Mouse (Mus musculus): ENCODE data around the gene Apbb1ip.

Gene Apbb1ip

DNA sequence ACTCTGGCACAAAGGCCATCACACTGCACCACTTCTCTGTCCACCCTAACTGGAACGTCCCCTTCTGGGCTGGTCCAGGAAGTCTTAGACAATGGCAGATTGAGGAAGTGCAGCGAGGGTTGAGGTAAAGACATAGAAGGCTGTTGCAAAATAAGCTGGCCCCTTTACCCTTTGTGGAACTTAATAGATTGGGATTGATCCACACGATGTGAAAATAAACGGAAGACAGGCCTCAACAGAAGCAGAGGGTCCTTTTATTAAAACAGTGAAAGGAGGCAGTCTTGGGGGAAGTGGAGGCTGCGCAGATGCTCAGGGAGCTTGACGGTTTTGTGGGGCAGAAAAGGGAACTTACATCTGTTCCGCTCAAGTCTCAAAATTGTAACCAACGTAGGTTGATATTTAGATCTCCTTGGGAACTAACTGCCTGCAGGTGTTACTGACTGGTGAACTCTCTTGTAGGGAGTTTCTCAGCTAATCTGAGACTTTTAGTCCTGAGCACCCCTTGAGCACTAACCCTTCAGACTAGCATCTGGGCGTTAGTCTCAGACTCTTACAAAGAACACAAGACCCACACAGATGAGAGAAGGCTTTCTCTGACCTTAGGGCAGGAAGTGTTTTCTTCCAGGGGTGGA is at the start of gene Apbb1ip:
TSS of gene Apbb1ip (plus strand) at position 546 of the 632 bp plus-strand sequence.
- ATAC-seq (ENCODE audit: insufficient number of reproducible peaks, low FRiP score, low TSS enrichment) = no peak

DNA sequence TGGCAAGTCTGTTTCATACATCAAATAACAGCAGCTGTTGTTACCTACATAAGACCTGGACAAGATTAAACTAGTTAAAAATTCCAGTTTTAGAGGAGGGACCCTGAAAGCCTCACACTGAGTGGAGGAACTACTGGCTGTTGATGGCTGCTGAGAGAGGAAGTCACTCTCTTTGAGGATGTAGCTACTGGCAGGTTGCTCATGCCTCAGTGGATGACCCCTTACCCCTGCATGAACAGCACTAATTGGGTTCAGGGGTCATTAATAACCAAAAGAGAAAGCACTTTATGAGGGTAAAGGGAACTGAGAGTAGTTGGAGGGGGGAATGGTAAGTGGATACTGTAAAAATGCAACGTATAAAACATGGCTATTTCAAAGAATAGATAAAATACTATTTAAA is 46.8 kb upstream of the Apbb1ip start:
- no peak for ATAC-seq (ENCODE audit: insufficient number of reproducible peaks, low FRiP score, low TSS enrichment)

DNA sequence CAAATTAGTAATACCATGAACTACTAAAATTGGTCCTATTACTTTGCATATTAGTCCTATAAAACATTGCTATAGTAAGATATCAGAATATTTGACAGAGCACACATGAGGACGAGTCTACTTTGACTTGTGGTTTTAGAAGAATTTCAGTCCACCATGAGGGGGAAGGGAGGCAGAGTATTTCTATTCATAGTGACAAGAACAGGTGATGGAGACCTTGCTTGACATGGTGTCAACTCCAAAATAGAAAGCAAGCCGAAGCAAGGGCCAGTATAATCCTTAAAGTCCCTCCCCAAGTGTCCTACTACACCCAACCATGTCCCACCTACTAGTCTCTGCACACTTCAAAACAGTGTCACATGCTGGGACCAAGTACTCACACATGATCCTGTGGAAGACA is 37.8 kb upstream of the Apbb1ip start:
- no peak for ATAC-seq (ENCODE audit: insufficient number of reproducible peaks, low FRiP score, low TSS enrichment)

DNA sequence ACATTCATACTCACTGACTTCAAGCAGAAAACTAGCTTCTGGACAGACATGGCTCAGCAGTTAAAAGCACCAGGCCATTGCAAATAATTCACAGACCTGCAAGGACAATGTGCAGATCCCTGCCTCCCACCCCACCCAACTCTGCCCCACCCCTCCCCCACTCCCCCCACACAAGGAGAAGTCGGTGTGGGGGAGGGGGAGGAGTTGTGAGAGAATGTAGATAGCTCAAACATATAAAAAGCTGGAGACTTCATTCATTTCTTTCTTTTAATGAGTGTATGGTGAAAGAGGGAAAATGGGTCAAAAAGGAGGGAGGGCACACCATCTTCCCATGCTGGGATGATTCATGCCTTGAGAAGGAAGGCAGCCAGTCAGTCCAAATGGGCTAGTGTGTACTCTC is 34.5 kb upstream of the Apbb1ip start:
- ATAC-seq (ENCODE audit: insufficient number of reproducible peaks, low FRiP score, low TSS enrichment) = no peak

DNA sequence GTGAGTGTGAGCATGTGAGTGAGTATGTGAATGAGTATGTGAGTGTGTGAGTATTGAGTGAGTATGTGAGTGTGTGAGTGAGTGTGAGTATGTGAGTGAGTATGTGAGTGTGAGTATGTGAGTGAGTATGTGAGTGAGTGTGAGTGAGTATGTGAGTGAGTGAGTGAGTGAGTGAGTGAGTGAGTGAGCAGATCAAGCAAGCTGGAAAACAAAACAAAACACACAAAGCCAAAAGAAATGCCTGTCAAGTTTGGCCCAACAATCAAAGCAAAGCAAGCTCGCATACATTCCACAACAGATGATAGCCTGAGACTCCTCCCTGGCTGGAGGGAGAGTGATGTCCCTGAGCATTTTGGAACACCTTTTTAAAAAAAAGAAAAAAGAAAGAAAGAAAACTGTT is 33.5 kb upstream of the Apbb1ip start:
- no peak for ATAC-seq (ENCODE audit: insufficient number of reproducible peaks, low FRiP score, low TSS enrichment)

DNA sequence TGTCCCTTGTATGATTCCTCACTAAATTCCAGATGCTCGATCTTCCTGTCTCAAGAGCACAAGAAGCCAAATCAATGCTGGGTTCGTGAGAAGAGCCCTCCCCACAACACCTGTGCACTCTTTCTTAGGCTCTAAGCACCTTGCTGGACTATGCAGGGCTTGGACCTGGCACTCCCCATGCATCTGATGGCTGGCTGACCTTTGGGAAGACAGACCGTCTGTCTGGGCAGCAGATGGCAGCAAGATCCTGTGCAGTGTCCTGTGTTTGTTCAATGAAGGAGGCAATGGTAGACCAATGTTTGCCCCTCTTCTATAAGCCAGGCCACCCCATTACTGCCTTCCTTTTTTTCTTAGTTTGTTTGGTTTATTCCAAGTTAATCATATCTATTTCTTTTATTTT is 32.7 kb upstream of the Apbb1ip start:
- ATAC-seq (ENCODE audit: insufficient number of reproducible peaks, low FRiP score, low TSS enrichment) = no peak

DNA sequence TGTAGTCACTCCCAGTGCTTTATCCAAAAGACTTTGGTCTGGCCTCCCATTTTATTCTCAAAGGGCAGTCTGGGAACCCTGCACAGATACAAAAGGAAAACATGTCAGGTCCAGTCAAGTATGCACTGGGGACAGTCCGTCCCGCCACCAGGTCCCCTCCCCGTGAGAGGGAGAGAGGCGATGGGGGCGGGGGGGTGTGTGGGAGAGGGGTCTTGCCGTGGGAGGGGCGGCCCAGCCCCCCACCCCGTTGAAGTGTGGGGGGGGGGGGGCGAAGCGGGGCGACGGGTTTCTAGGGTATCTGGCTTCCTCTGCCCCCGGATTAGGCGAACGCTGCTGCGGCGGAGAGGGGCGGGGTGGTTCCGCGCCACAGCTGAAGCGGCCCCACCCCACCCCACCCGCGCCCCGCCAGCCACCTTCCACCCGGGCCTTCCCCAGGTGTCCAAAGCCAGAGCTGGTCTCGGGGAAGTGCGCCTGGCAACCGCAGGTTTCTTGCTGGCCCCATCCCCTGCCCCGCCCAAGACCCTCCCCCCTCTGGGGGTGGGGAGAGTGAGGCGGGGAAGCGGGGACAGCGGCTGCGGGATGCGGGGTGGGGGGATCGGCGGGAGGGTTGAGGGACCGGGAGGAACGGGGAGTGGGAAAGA is 29.7 kb upstream of the Apbb1ip start:
- no peak for ATAC-seq (ENCODE audit: insufficient number of reproducible peaks, low FRiP score, low TSS enrichment)

DNA sequence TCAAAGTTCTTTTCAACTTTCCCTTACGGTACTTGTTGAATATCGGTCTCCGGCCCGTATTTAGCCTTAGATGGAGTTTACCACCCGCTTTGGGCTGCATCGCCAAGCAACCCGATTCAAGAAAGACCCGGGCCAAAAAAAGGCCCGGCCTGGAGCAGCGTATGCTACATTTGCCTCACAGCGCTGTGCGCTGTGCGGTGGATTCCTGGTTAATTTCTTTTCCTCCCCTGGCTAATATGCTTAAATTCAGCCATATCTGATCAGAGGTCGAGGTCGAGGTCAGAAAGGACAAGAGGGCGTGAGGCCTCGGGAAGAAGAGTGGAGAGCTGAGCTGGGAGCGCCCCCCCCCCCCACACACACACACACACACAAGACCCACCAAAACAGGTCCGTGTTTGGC is 29.0 kb upstream of the Apbb1ip start:
- no peak for ATAC-seq (ENCODE audit: insufficient number of reproducible peaks, low FRiP score, low TSS enrichment)

DNA sequence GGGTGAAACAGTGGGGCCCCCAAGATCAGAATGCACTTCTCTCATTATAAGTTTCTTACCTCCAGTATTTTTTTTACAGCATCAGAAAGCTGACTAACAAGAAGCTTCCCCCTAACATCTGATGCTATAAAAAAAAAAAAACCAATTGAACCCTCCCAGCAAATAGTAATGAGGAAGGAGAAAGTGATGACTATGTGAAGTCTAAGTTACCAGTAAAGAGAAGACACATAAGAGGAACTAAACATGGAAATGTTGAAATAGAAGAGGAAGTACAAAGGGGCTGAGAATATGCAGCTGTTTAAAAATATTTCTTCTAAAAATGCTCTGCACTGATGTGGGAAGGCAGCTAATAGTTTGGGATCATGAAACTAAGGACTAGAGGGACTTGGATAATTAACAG is 27.1 kb upstream of the Apbb1ip start:
- ATAC-seq (ENCODE audit: insufficient number of reproducible peaks, low FRiP score, low TSS enrichment) = no peak

DNA sequence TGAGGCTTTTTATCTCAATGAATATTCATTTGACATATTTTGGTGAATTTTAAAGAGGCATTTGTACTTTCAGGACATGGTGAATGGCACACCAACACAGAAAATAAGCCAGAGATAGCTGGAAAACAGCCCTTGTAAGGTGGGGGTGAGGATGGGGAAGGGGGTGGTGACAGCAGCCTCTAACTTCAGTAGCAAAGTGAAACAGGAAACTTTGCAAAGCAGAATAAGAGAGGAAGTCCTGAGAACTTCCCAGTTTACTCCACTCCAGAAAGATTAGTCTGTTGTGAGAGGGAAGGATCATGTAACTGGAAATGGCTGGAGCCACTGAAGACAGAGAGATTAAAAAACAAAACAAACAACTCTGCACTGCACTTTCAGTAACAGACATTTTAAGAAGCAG is 26.0 kb upstream of the Apbb1ip start:
- no peak for ATAC-seq (ENCODE audit: insufficient number of reproducible peaks, low FRiP score, low TSS enrichment)

DNA sequence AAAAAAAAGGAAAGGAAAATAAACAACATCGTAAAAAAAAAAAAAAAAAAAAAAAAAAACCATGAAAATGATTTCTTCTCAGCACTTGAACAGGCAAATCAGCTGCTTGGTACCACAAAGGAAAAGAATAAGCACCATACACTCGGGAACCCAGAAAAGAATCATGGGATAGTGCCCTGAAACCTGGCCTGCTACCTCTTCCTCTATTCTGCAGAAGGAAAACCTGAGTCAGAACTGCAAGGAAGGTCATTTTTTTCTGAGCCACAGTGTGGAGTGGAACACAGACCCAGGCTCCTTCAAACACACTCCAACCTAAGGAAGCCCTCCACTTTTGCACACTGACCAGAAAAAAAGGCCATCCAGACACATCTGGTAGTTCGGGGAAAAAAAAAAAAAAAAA is 24.1 kb upstream of the Apbb1ip start:
- no peak for ATAC-seq (ENCODE audit: insufficient number of reproducible peaks, low FRiP score, low TSS enrichment)

DNA sequence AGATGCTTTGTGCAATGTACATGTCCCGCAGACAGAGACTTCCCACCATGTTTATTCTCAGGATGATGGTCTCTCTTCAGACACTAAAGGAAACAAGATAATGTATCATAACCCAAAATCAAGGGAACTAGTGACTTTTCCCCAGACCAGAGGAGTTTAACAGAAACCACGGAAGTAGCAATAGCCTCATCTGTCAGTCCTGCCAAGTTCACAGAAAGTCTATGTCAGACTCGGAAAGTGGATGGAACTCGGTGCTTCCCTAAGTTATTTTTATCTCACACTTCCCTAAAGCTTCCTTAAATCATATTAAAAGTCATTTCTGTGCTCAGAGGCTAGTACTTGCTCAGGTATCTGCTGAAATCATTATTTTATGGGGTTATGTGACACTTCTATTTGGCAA is 21.4 kb upstream of the Apbb1ip start:
- ATAC-seq (ENCODE audit: insufficient number of reproducible peaks, low FRiP score, low TSS enrichment) = no peak

DNA sequence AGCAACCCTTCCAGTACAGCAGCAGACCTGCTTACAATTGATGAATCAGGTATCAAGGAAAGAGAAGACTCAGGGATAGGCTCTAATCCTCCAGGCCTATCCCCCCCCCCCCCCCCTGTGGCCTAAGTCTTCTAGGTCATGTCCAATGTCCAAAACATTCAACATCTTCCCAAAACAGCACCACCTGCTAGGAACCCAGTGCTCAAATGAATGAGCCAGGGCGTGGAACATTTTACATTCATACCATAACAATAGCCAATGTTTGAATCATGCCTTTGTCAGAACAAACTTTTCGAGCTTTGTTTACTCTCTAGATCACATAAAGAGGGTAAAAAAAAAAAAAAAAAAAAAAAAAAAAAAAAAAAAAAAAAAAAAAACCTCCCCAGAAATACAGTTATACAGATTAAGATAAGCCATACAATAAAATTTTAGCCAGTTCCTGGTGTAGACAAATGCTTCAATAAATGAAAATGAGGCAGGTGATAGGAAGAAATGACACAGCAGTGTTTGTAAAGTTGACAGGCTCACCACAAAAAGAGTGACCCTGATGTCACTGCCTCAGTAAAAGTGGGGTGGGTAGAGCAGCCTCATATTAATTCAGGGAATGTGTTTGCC is 20.3 kb upstream of the Apbb1ip start:
- no peak for ATAC-seq (ENCODE audit: insufficient number of reproducible peaks, low FRiP score, low TSS enrichment)

DNA sequence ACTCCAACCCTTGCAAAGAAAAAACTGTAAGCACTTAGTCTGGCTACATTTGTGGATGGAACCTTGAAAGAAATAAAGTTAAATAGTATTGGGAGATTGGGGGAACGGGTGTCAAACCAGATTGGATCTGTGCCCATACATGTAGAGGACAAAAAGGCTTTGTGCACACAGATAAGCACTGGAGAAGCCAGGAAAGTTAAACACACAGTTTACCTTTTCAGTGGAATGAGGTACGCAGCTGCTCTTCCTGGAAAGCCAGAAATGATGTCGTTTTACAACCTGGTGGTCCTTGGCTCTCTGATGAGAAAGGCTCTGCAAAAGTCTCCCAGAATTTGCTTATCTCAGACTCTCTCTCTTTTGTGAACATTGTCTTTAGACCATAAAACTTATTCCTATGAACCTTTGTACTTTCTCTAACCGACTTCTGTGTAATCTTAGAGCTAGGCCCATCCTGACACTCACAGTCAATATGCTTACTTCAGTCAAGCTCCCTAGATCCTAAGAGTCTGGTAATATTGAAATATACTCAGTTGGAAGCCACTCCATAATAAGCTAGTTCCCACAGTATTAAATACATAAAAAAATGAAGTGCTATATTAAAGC is 19.6 kb upstream of the Apbb1ip start:
- no peak for ATAC-seq (ENCODE audit: insufficient number of reproducible peaks, low FRiP score, low TSS enrichment)

DNA sequence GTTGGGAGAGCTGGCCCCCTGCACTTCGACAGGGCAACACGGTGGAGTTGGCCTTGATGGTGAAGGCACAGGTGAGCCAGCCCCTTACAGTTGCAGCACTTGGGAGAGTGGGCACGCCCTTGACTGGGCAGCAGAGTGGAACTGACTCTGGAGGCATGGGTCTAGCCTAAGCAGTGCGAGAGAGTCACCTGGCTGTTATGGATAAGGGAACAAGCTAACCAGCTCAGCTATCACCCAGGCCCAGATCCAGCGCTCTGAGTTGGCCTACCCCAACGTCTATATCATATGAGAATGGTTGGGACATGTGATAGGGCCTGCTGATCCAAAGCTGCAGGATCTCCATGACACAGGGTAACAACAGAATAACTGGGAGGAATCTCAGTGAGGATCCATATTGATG is 18.3 kb upstream of the Apbb1ip start:
- ATAC-seq (ENCODE audit: insufficient number of reproducible peaks, low FRiP score, low TSS enrichment) = no peak

DNA sequence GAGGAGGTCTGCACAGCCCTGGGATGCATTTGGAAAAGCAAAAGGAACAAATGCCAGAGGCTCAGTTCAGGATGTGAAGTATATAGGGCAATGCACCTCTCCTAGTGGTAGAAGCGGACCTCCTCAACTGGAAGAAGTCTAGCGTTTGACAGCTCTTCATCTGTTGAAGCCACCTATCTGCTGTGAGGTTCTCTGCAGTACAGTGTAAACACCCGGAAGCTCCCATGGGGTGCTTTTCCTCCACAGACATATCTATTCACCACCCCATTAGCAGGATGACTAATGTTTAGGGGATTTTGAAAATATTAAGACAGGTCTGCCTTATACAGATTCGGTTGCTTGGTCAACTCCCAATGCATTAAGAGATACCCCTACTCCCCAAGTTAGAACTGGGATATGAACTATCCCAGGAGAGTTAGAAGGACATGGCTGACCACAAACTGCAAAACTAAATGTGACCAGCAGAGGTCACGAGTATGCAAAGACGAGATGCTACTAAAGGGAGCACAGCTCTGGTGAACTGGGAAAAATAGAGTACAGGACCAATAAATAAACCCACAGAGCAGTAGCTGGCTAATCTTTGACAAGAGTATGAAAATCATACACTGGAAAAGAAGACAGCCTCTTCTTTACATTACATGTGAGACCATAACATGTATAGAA is 15.5 kb upstream of the Apbb1ip start:
- ATAC-seq (ENCODE audit: insufficient number of reproducible peaks, low FRiP score, low TSS enrichment) = peak; percentile 64; the same call in 1 of the 2 replicates

DNA sequence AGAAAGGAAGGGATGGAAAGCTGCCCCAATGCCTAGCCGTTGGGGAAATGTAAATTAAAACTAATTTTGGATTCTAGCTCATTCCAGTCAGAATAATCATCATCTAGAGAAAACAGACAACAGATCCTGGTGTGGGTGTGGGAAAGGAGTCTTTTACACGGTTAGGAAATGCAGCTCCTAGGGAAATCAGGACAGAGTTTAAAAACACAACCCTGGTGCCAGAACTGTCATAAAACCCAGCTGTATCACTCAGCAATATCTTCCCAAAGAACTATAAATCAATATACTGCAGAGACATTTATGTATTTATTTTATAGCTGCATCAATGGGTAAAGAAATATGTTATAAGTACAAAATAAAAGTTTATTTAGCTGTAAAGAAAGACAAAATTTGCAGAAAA is 13.4 kb upstream of the Apbb1ip start:
- ATAC-seq (ENCODE audit: insufficient number of reproducible peaks, low FRiP score, low TSS enrichment) = no peak

DNA sequence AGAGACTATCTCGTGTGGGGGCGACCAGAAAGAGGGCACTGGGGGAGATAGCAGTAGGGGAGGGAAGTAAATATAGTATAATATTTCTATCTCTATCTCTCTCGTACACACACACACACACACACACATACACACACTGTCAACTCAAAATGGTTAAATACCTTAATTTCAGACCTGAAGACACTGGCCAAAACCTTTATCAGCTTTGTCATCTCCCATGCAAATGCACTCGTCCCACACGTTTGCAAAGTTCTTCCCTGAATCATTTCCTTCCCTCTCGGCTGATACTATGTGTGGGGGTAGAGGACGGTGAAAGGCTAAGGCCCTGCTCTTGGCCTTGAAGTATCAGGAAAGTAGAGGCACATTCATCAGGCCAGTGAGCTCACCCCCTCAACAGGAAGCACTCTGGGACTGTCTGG is 12.8 kb upstream of the Apbb1ip start:
- no peak for ATAC-seq (ENCODE audit: insufficient number of reproducible peaks, low FRiP score, low TSS enrichment)

DNA sequence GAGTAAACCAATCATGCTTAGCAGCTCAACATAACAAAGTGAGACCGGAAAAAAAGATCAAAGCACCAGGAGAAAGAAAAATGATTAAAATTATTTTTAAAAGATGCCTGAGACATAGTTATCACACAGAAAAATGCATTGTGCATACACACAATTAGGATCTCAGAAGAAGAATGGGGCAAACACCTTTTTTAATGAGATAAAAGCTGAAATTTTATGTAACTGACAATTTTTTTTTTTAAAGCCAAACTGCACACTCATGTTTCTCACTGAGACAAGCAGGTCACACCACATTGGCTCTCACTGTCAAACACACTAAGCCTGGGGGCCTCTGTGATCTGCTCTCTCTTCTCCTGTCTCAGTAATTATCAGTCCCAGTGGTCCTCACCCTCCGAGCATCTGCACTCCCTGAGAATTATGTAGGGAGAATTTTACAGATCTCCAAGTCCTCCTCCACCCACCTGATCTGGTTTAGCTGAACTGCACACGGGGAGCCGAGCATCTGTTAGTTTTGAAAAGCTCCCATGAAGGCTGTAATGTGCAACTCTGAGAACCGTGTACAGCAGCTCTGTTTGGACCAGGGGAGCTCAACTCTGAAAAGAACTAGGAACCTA is 9.0 kb upstream of the Apbb1ip start:
- no peak for ATAC-seq (ENCODE audit: insufficient number of reproducible peaks, low FRiP score, low TSS enrichment)

DNA sequence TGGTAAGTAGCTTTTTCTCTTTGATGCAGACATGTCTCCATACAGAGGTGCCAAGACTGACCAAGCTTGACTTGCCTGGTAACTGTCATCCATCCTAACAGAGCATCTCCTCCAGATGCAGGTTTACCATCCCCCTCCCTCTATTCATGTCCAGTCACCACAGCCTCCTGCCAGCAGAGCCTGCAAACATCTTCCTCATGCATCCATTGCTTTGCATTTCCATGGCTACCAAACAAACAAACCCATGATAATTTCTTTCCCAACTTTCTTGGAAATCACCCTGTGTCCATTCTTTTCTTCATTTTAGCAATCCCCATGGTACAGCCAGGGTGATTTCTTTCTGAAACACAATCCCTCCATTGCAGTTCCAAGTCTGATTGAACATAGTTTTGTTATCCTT is 2.6 kb upstream of the Apbb1ip start:
- ATAC-seq (ENCODE audit: insufficient number of reproducible peaks, low FRiP score, low TSS enrichment) = no peak

Data from cerebellum, adult (tissue).